Mouse (Mus musculus) MEL-GATA-1-ER (cell line): ENCODE measurements around the gene Sec22b.
A peak's percentile ranks its signal among the peaks of the same experiment; 100 is the strongest.

Experiments
- DNase-seq: peaks from one replicate; pipeline ENCODE4 v3.0.0-alpha.2; 2012; ENCODE audit warnings: low read depth; ENCODE audit errors: extremely low read depth

Sec22b gene

DNA sequence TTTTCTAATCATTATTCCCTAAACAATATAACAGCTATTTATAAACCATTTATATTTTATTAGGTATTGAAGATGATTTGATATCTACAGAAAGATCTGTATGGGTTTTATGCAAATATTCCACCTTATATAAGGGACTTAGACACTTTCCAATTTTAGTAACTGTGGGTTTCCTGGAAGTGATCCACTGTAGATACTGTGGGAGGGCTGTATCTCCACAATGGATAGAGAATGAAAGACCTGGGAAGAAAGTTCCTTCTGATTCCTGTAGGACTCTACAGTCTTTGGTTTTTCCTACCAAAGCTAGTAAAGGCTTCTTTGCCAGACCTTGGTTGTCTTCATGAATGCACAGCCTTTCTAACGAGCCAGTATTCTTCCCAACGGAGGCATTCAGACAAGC is 8.7 kb downstream of the Sec22b start:
- no peak for DNase-seq

DNA sequence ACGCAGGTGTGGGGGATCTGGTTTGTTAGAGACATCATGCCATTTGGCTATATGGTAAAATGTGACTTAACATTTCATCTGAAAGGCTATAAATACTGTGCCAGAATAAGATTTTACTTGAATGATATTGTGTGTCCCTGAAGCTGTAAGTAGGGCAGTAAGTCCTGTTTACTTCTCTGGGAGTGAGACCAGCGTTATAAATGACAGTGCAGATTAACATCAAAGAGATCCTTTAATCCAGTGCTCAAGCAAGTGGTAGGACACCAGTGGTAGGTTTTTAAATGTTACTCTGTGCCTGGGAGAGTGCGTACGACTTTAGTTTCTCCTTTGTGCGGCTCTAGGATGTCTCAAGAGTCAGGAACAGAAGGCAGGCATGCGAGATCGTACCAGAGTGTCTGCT is 10.1 kb downstream of the Sec22b start:
- DNase-seq: no peak

DNA sequence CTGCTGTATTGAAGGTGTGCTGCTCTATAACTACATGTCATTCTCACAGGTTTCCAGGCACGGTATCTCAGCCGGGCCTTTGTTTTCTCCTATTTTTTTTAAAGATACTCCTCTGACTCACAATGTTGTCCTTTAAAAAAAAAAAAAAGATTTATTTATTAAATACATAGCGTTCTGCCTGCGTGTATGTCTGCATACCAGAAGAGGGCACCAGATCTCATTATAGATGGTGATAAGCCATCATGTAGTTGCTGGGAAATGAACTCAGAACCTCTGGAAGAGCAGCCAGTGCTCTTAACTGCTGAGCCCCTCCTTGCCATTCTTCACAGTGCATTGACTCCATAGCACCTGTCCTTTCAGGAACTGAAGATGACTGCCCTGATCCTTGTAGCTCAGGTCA is 14.1 kb downstream of the Sec22b start:
- DNase-seq: no peak

DNA sequence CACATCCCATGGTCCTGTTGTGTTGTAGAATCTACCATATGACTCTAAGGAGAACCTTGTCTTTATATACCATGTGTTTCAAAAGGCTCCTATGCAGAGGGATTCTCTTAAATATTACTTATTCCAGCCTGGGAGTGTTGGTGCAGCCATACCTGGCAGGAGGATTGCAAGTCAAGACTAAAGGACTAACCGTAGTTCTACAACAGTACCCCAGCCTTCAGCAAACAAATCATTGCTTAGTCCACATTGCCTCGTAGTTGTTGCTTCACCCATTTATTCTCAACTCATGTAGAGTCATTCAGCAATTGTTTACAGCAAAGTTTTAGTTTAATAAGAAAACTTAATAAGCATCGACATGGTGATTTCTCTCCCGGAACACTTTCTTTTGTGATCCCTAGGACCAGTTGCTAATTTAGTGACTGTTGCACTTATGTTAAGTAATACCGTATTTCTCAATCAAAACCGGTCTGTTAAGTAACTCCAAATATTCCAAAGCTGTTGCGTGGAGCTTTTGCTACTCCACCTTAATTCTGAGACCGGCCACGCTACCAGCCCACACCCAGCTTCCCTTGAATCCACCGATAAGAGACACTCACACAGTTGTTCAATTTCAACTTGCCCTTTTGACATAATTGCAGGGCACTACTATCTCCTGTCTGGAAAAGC is 18.0 kb downstream of the Sec22b start:
- no peak for DNase-seq

DNA sequence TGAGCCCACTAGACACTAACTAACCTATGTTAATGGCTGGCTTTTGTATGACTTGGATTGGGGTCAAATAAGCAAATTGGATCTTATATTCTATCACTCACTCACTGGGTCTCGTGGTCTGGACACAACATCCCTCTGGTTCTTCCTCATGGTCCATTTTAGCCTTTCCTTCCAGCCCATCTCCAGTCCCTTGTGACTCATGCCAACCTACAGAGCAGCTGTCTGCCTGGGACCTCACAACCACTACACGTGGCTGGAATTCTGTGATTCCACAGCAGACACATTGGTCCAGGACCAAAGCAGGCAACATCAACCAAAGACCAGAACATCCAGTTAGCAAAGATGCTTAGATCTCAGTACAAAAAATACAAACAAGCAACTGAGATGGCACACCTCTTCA is 24.3 kb downstream of the Sec22b start:
- DNase-seq: no peak

DNA sequence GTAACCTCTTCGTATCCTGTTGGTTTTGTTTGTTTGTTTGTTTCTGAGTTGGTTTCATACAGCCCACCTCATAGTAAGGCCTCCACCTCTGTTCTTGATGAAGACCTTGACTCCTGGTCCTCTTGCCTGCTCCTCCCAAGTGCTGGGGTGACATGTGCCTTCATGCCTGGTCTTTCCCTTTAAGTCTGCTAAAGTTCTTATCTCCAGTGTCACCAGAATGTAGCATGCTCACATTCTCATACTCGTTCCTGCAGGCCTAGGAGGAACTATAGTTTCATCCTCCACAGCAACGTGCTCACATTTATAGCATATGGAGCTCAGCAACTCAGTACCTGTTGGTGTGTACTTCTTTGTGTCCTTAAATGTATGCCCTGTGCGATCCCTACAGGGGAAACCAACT is 26.3 kb downstream of the Sec22b start:
- DNase-seq: peak; percentile 22

DNA sequence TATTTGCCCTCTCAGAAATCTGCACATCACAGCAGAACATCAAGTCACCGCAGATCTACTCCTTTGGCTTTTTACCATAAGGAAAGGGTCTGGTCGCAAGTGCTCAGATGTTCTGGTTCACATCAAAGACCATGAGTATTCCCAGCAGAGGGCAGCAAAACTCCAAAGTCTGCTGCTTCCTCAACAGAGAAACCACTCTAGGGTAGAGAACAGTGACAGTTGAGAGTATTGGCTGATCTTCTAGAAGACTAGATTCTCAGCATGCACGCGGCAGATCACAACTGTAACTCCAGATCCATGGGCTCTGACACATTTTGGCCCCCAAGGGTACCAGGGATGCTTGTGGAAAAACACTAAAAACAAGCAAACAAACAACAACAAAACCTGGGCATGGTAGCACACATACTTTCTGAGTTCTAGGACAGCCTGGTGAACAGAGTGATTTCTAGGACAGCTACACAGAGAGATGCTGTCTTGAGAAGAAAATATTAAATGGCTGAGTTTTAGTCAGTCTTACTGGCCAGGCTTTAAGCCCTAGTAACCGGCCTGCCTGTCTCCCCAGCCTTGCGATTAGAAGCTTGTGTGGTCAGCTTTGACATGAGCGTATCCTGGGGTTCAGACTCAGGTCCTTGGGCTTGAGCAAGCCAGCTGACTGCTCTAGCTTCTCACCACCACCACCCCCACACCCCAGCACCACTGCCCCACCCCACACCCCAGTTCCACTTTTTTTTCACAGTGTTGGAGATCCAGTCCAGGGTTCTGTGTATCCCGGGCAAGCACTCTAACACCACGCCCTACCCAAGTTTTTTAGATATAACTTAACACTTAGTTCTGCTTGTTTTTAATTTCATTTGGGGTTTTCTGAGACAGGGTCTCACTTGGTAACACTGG is 28.2 kb downstream of the Sec22b start:
- DNase-seq: peak; percentile 97

DNA sequence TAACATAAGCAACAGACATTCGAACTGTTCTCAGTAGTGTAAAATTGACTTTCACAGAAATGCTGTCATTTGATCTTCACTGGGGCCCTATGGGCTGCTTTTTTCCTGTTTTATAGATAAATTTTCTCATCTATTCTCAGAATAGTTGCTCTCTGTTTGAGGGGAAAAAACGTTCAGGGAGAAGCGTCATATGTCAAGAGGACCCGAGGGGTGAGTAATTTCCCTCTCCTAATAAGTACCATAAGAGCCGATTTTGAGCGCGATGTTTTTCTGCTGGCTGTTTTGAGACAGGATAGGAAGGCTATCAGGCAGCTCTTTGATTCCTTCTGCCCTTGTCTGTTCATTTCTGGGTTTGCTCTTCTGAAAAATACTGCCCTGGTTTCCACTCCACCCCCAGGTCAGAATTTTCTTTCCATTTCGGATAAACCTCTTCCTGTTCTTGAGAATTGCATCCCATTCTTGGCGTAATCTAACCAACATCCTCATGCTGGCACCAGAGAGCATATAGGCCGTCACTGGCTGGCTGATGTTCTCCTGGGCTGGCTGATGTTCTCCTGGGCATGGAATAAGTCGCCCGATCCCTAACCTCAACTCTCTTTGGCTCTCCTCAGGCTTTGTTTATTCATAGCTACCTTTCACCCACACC is 29.3 kb downstream of the Sec22b start:
- DNase-seq: peak; percentile 61

DNA sequence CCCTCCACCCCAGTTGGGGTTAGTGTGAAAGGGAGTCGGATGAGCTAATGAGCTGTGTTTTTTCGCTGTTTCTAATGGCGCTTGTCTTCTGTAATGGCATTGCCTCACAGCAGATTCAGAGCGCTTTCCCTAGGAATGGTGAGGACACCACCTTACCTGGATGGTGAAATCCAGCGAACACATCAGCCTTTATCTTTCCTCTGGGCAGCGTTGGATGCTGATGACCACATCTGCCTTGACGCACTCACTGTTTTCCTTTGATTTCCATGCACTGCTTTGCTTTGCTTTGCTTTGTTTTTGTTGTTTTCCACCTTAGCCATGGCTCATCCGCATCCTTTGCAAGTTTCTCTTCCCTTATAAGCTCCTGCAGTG is 29.8 kb downstream of the Sec22b start:
- no peak for DNase-seq

DNA sequence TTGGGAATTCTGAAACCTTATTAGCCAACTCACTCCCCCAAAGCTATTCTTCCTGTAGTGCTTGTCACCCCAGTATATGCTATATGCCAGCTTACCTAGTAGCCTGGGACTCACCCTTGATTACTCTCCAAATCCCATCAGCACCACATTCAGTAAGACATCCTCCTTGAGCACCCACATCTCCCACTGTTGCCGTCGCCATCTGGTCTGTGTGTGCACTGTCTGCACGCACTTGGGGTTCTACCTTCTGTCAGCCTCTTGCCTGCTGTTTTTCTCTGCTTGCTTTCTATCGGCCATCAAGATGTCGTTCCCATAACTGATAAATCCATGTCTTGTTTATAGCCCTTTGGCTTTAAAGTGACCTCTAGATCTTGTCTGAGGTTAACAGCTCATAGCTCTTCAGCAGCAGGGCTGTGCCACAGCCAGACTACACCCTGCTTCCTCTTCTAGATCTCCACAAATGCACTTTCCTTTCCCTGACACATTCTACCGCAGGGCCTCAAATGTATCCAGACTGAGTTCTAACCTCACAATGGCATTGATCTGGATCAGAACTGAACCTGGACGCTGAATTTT is 30.4 kb downstream of the Sec22b start:
- DNase-seq: peak; percentile 73

DNA sequence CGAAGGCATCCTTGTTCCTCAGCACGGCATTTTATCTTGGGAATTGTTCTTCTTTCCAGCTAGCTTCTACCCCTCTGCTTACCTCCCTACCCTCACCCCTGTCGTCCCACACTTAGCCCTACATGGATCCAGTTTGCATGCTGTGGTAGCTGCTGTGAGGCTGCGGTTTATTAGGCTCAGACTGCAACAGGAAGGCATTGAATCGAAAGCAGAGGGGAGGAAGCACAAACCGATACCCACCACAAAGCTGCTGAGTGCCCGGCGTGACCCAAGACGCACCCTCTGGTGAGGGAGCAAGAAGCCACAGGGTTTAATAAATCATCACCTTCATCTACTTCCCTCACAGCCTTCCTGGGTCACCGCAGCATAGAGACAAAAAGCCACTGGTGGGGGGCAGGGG is 31.1 kb downstream of the Sec22b start:
- DNase-seq: peak; percentile 71

DNA sequence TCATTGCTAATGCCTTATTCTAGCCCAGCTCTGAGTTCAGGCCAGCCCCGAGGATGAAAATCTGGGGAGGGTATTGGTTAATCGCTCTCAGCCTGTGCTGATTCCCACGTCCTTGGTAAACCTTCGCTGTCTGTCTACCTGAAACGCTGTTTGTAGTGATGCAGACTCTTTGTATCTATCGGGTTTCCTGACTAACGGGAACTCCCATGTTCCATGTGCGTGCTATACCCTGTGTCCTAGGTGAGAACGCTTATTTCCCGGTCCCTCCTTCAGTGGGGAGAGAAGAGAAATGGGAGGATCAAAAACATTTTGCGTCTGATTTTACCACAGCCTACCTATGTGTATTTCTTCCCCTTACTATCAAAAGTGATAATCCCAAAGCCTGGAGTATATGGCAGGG is 31.8 kb downstream of the Sec22b start:
- peak; percentile 26 for DNase-seq

DNA sequence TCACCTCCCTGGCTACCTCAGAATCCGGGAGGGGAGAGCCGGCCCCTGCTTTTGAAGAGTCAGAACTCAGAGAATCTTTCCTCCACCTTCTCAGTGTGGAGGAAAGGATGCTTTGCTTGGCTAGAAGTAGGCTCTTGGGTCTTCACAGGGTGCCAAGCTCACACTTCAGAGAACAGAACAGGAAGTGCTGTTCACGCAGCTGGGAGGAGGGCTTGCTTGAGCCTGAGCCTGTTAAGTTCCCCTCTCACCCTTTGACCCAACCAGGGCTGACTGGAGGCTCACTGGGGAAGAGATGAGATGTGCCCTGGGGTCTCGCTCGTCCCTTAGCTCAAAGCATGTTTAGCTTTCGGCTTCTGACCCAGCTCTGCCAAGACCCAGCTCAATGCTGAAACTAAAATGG is 32.3 kb downstream of the Sec22b start:
- DNase-seq: peak; percentile 82

DNA sequence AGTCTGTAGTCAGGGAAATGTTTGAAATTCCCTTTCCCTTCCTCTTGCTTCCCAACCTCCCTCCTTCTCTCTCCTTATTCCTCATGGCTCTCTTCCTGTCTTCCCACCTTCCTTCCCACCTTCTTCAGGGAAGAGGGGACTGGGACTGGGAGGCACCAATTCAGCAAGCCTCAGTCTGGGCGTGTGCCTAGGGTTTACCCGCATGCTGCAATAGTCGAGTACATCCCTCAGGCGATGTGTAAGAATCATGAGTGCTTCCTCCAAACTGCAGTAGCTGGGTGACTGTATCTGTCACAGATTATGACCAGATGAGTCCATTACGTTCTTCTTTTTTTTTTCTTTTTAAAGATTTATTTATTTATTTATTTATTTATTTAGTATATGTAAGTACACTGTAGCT is 32.8 kb downstream of the Sec22b start:
- DNase-seq: no peak

DNA sequence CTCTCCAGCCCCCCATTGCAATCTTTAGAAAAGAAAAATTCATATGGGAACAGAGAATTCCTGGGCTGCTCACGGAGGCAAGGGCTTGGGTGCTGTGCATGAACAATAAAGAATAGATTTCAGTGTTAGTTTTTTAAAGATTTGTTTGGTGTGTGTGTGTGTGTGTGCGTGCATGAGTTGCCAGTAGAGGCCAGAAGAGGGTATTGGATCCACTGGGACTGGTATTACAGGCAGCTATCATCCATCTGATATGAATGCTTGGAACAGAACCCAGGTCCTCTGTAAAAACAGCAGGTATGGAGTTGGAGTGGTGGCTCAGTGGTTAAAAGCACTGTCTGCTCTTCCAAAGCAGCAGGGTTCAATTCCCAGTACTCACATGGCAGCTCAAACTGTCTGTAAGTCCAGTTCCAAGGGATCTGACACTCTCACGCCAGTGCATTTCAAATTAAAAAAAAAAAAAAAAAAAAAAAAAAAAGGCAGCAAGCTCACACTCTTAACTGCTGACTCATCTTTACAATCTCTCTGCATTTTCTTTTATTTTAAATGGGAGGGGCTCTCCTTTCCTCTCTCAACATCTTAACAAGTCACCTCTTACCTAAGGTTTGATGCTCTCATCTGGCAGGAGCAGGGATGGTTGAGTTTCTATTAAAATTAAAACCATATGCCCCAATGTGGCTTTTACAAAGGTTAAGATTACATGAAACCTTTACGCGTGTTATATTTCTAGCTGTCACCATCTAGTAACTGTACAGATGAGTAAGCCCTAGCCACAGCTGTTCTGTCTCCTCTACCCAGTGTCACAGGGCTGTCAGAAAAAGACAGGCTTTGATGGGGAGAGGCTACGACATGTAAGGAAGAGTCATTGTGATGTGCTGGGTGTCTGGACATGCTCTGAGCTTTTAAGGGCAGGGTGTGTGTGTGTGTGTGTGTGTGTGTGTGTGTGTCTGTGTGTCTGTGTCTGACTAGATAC is 33.6 kb downstream of the Sec22b start:
- DNase-seq: peak; percentile 36

DNA sequence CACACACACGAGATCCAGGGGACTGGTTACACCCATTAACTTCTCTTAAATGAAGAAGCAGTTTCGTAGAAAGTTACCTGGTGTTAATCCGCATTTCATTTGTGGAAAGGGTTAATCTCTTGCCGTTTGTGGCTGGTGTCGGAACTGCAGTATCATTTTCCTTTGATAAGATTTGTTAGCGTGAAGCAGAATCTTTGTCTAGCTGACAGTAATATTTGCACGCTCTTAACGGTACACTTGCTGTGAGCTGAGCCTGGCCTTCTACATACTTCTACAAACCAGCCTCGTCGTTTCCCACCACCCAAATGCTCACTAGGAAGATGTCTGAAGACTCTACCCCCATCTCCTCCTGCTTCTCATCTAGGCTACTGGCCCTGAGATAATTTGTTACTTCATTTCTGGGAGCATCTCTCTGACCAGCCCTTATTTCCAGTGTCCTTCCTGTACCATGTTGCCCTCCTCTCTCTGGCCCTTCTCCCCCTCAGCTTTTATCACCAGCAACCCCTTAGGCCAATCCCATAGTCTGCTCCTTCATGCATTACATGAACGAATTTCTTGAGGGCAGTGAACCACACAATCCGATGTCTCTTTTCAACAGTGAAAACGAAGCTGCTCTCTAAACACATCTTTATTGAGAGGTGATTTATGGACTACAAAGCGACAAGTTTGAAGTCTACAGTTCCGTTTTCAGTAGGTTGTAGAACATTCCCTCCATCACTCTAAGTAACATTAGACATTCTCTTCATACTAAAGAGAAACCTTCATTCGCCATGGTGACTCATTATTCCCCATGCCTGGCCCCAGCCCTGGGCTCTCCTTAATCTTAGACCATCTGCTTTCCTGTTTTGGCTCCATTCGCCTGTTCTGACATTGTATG is 36.3 kb downstream of the Sec22b start:
- peak; percentile 80 for DNase-seq

DNA sequence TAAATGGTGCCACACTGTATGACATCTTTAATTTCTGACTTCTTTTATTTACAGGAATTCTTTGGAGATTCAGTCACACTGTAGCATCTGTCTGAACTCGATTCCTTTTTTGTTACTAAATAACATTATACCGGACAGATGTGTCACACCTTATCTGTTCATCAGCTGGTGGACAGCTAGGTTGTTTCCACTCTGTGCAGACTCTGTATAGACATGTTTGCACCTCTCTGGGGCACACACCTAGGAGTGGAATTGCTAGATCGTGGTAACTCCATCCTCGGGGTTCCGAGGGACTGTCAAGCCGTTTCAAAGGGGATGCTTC is 36.9 kb downstream of the Sec22b start:
- no peak for DNase-seq

DNA sequence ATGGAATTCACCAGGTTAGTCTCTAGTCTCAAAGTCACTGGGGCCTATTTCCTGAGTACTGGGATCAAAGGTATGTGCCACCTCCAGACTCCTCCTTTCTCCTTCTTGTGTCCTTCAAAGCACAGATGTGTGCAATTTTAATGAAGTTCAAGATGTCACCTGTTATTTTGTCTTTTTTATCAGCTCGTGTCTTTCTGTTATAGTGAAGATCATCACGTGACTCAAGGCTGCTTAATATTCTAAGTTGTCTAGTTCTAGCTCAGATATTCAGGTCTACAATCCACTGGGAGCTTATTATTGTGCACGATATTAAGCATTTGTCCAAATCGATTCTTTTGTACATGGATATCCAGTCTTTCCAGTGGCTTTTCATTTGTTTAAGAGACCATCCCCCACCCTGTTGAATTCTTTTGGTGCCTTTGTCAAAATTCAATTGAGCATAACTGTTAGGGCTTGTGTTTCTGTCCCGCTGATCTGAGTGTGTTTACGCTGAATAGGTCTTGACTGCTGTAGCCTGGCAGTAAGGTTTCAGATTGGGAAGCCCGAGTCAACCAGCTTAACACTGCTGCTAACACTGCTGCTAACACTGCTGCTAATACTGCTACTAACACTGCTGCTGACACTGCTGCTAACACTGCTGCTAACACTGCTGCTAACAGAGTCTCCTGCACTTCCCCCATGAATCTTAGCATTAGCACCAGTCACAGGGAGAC is 38.0 kb downstream of the Sec22b start:
- DNase-seq: no peak
